Mouse (Mus musculus) megakaryocyte-erythroid progenitor cell, adult 5-6 weeks (primary cell): ENCODE measurements around the gene Sipa1l1. TPM values are rescaled to one million over a fixed set of nuclear protein-coding genes. Genes with fewer than 3 reads are reported as not detected.

Source experiments
- ATAC-seq: replicated peaks from 2 replicates; pipeline ENCODE4 v1.8.0; 2016; ENCODE audit warnings: mild to moderate bottlenecking, inconsistent platforms; ENCODE audit not compliant: severe bottlenecking, poor library complexity, low FRiP score, low TSS enrichment
- total RNA-seq, 2 experiments: library from RNA; stranded (forward) in 1 of 2; stranded (reverse) in 1 of 2; fragments of 200-1000, 215-1000 nt in 1 of 2; fragments of >200 nt in 1 of 2; fragmentation: Nextera tagmentation in 1 of 2; gene quantifications; 2 replicates each; pipeline ENCODE4 v1.2.3; 2014 to 2017

Gene Sipa1l1
- total RNA-seq, 2 experiments from 2014 or later: 26.9 to 47.1 TPM

- ATAC-seq: no peak
Measured at GRCm38 (mm10) chr12:82274576-82274975, 105.5 kb downstream of the Sipa1l1 start.

GRCm38 (mm10) chr12:82275767-82276166 lies 106.6 kb downstream of the Sipa1l1 start:
- ATAC-seq: no peak

- ATAC-seq: no peak
Measured at GRCm38 (mm10) chr12:82276591-82276990, 107.5 kb downstream of the Sipa1l1 start.

DNA sequence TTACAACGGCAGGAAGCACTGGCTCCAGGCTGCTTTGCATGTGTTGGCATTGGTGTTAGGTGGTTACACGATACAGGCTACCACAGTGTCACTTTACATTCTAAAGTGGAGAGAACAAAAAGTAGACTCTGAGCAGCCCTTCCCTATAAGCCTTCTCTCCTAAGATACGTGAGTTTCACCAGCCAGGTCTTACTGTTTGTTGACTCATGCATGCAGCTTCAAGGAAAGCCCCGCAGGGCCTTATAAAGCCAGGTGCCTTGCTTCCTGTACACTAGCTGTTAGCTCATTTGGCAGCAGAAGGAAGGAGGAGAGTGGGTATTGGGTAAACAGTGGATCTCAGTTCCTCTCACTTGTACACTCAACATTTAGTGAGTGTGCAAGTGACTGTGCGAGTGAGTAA lies 115.5 kb downstream of the Sipa1l1 start:
- ATAC-seq: no peak

- ATAC-seq: no peak
Measured at GRCm38 (mm10) chr12:82285018-82285417, 115.9 kb downstream of the Sipa1l1 start.

- no peak for ATAC-seq
Measured at GRCm38 (mm10) chr12:82286068-82286467, 116.9 kb downstream of the Sipa1l1 start.

GRCm38 (mm10) chr12:82286804-82287203 lies 117.7 kb downstream of the Sipa1l1 start:
- no peak for ATAC-seq

DNA sequence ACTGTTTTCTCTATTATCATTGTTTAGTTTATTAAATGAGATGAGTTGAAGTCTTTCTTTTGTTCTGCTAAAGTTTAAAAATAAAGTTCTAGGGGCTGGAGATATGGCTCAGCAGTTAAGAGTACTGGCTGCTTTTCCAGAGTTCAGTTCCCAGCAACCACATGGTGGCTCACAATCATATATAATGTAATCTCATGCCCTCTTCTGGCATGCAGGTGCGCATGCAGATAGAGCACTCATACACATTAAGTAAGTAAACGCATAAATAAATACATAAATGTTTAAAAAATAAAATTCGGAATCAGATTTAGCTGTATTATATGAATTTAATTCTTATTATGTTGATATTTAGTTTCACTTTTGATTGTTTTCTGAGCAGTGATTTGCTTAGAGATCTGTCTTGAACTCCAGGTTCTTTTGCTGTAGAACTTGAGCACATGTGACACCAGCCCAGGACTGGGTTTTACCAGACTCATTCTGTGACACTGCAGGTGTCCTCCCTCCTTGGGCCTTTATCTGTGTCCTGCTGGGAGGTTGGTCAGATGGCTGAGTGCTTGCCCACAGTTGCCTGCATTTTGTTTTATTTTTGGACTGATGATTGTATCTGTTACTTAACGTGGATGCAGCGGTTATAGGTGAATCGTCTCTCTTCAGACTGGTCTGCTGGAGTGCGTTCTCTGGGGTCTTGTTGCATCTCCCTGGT lies 124.6 kb downstream of the Sipa1l1 start:
- ATAC-seq: no peak; the same call in 1 of the 2 replicates

- 0 out of 2 replicates have a peak, but pooled peaks have one; percentile 19 for ATAC-seq
Measured at GRCm38 (mm10) chr12:82294906-82295887, 126.1 kb downstream of the Sipa1l1 start.

- ATAC-seq: no peak
Measured at GRCm38 (mm10) chr12:82296276-82296675, 127.2 kb downstream of the Sipa1l1 start.

- no peak for ATAC-seq
Measured at GRCm38 (mm10) chr12:82297196-82297595, 128.1 kb downstream of the Sipa1l1 start.

- ATAC-seq: no peak
Measured at GRCm38 (mm10) chr12:82298662-82299460, 129.7 kb downstream of the Sipa1l1 start.

DNA sequence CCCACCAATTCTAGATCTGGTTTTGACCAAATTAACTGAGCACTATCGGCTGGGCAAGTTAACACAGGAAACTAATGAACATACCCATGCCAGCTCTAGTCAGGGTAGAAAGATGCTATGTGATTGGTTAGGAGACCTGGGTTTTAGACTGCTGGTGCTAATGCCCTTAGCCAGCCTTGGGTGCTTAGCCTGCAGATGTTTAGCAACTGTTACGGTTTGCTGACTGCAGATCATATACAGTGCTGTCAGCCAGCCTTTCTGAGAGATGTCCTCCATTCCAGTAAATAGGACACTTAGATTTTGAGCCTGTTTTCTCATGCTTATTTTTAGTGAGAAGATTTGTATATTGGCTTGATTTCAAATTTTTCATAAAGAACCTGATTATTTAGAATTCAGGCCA lies 135.0 kb downstream of the Sipa1l1 start:
- ATAC-seq: no peak

DNA sequence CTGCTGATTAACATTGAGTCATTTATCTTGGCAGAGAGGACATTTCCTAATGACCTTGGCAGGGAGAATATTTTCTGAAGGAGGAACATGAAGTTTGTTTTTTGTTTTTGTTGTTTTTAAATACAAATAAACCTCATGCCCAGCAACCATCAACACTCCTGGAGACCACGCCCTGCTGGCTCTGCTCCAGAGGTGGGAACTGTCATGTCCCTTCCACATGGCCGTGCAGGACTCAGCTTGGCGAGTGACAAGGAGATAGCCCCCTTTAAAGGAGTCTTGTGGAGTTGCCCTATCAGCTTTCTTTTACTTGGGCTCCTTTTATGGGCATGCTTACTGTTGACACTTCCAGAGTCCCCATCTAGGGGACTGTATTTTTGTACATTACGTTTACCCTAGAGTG lies 136.9 kb downstream of the Sipa1l1 start:
- peak; percentile 78 for ATAC-seq

DNA sequence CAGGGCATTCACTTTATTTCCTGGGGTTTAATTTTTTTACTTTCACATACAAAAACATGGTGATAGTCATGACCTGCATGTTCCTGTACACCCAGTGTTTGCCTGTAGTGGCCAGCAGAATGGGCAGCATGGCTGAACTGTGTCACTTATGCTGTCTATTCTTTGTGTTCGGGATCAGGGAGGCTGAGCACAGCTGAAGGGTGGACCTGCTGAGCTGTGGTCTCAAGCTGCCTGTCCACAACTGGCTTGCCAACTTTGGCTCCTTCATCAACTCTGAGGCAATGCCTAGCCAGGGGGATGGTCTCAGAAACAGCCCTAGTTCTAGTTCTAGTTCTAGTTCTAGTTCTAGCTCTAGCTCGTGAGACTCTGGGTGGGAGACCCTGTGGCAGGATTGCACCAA lies 142.5 kb downstream of the Sipa1l1 start:
- ATAC-seq: 0 out of 2 replicates have a peak, but pooled peaks have one; percentile 6

- ATAC-seq: peak; percentile 78
Measured at GRCm38 (mm10) chr12:82312091-82312820, 143.1 kb downstream of the Sipa1l1 start.

GRCm38 (mm10) chr12:82313091-82313490 lies 144.0 kb downstream of the Sipa1l1 start:
- ATAC-seq: no peak

DNA sequence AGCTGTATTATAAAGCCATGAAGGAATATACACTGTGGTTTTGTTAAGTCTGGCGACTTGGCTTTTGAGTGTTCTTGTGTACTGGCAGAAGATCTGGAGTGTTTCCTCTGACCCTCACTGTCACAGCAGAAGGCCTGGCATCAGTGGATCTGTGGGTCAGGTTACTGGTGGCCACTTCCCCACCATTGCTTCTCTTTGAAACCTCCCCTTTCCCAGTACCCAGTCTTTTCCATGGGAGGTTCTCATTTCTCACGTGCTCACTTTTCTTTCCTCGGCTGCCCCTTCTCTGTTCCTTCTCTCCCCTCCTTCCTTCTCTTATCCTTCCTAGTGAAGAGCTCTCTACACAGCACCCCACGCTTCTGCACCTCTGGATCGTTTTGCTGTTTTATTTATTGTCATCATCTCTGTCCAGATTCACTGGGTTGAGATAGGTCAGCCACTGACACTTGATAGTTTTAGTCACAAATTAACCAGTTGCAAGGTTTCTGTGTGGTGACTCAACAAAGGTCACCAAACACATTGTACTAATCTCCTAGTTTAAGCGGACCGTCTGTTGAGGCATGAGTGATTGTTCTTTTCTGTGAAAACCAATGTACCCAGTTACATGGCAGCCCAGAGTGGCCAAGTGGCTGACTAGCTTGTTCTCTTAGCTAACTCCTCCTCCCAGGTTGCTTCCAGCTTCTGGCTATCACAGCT lies 150.5 kb downstream of the Sipa1l1 start:
- no peak for ATAC-seq
